17 mouse cellular contexts compared by ENCODE assay signal in the genomic region with DNA sequence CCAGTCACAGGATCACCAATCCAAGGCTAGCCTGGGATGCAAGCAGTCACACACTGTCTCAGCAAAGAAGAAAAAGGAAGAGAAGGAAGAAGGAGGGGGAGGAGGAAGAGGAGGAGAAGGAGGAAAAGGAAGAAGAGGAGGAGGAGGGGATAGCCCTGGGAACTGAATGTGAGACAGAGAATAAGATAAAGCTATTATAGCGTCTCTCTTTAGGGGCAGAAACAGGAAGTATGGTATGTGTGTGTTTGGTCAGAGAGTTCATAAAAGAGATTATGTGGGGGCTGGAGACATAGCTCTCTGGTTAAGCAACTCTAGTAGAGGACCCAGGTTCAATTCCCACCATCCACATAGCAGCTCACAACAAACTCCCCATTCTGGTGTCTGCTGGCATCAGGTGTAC. TPM values are rescaled to one million over a fixed set of nuclear protein-coding genes. Genes with fewer than 3 reads are reported as not detected.
"Had no signal": no experiment of that assay in that cellular context is flagged by ENCODE, and none has a peak within 500 bp of the region (broad histone marks: within the 10 kb centered on the region; RNA-seq: fewer than 3 reads in every experiment).

No protein-coding gene starts in this region.

- H3K4me2 ChIP-seq: limb, embryonic 12.5 days; liver, embryonic 13.5 days; midbrain, embryonic 13.5 days; stomach, embryonic 15.5 days had no signal

- DNase-seq: kidney, postnatal 14 days; layer of hippocampus, adult 9-11 months; layer of hippocampus, postnatal 36 days; liver; liver, embryonic 13.5 days; liver, postnatal 0 days; lung, postnatal 36 days; right cerebral cortex, postnatal 14 days; thymus, adult 2 months; thymus, postnatal 36 days had no signal

- H3K9me3 ChIP-seq: limb, embryonic 12.5 days; liver, embryonic 13.5 days; midbrain, embryonic 13.5 days; stomach, embryonic 15.5 days had no signal

- H3K4me3 ChIP-seq: limb, embryonic 12.5 days; liver, embryonic 13.5 days; midbrain, embryonic 13.5 days; stomach, embryonic 15.5 days had no signal

- H3K4me1 ChIP-seq: limb, embryonic 12.5 days; midbrain, embryonic 13.5 days; stomach, embryonic 15.5 days had no signal

- H3K27ac ChIP-seq: limb, embryonic 12.5 days; midbrain, embryonic 13.5 days; stomach, embryonic 15.5 days had no signal

- H3K27me3 ChIP-seq: limb, embryonic 12.5 days; liver, embryonic 13.5 days; midbrain, embryonic 13.5 days; stomach, embryonic 15.5 days had no signal

- H3K9ac ChIP-seq: limb, embryonic 12.5 days; liver, embryonic 13.5 days; liver, postnatal 0 days; midbrain, embryonic 13.5 days; stomach, embryonic 15.5 days had no signal

- ATAC-seq: liver, postnatal 0 days; midbrain, embryonic 13.5 days had no signal

RNA-seq across cellular contexts. Expression of a gene that starts 14.7 kb away (rescaled TPM):
- total RNA-seq: megakaryocyte progenitor cell, adult 5-6 weeks; midbrain, postnatal 0 days had no signal
- polyA plus RNA-seq: limb, embryonic 12.5 days; liver, embryonic 13.5 days; liver, postnatal 0 days; spleen, adult 2 months; stomach, embryonic 15.5 days; testis, adult 2 months; thymus, adult 2 months had no signal

RNA-seq across cellular contexts. Expression of a gene that starts 14.8 kb away (rescaled TPM):
- total RNA-seq: megakaryocyte progenitor cell, adult 5-6 weeks had no signal

RNA-seq across cellular contexts. Expression of a gene that starts 44.2 kb away (rescaled TPM):
- total RNA-seq: megakaryocyte progenitor cell, adult 5-6 weeks had no signal
